Mouse (Mus musculus): Measurements from ENCODE around the gene Rfng.
"Not testable (repeated sequence)": the region's sequence is repeated elsewhere in the genome, so short reads cannot be mapped to it uniquely, and the experiment has no call there.

Gene Rfng

GRCm38 (mm10) chr11:120812068-120812467, 28.1 kb upstream of the Rfng start:
- no peak for DNase-seq (ENCODE audit: low read depth)

- DNase-seq (ENCODE audit: low read depth): no peak
Measured at GRCm38 (mm10) chr11:120808010-120808409, 24.0 kb upstream of the Rfng start.

- DNase-seq (ENCODE audit: low read depth): no peak
Measured at GRCm38 (mm10) chr11:120805375-120806298, 21.6 kb upstream of the Rfng start.

GRCm38 (mm10) chr11:120804769-120805168, 20.8 kb upstream of the Rfng start:
- no peak for DNase-seq (ENCODE audit: low read depth)

GRCm38 (mm10) chr11:120804274-120804673, 20.3 kb upstream of the Rfng start:
- DNase-seq (ENCODE audit: low read depth): no peak

- peak; percentile 83 for DNase-seq (ENCODE audit: low read depth)
Measured at GRCm38 (mm10) chr11:120800061-120800904, 16.3 kb upstream of the Rfng start.

- DNase-seq (ENCODE audit: low read depth): no peak
Measured at GRCm38 (mm10) chr11:120799316-120799890, 15.4 kb upstream of the Rfng start.

GRCm38 (mm10) chr11:120798244-120798643, 14.2 kb upstream of the Rfng start:
- DNase-seq (ENCODE audit: low read depth): no peak

- no peak for DNase-seq (ENCODE audit: low read depth)
Measured at GRCm38 (mm10) chr11:120796614-120796946, 12.6 kb upstream of the Rfng start.

GRCm38 (mm10) chr11:120795756-120796613, 12.0 kb upstream of the Rfng start, which contains the start of gene Dus1l:
Gene Dus1l (minus strand): TSS chr11:120796403.
- DNase-seq (ENCODE audit: low read depth): peak; percentile 88

- no peak for DNase-seq (ENCODE audit: low read depth)
Measured at GRCm38 (mm10) chr11:120792652-120793051, 8.6 kb upstream of the Rfng start.

- DNase-seq (ENCODE audit: low read depth): no peak
Measured at GRCm38 (mm10) chr11:120789810-120790209, 5.8 kb upstream of the Rfng start.

GRCm38 (mm10) chr11:120789355-120789754, 5.3 kb upstream of the Rfng start:
- DNase-seq (ENCODE audit: low read depth): no peak

GRCm38 (mm10) chr11:120788460-120788859, 4.5 kb upstream of the Rfng start:
- DNase-seq (ENCODE audit: low read depth): not testable (repeated sequence)

GRCm38 (mm10) chr11:120785145-120785544, 1.1 kb upstream of the Rfng start:
- DNase-seq (ENCODE audit: low read depth): no peak

GRCm38 (mm10) chr11:120783426-120784063, 462 bp downstream of the Rfng start:
- DNase-seq (ENCODE audit: low read depth): no peak

- DNase-seq (ENCODE audit: low read depth): not testable (repeated sequence)
Measured at GRCm38 (mm10) chr11:120781361-120781760, 2.6 kb downstream of the Rfng start.

GRCm38 (mm10) chr11:120779876-120780275, 4.1 kb downstream of the Rfng start:
- no peak for DNase-seq (ENCODE audit: low read depth)

- DNase-seq (ENCODE audit: low read depth): no peak
Measured at GRCm38 (mm10) chr11:120777123-120777522, 6.9 kb downstream of the Rfng start.

- peak; percentile 78 for DNase-seq (ENCODE audit: low read depth)
Measured at GRCm38 (mm10) chr11:120775774-120776469, 8.1 kb downstream of the Rfng start.

Data from fibroblast of lung, adult 2 months (primary cell).